Mouse (Mus musculus) neural tube, embryonic 10.5 days (tissue): ENCODE results near the gene Kazald1.

Source experiments
- DNase-seq: peaks from one replicate; pipeline ENCODE4 v3.0.0-alpha.2; 2017; ENCODE audit warnings: low spot score; ENCODE audit errors: extremely low spot score

The Kazald1 gene

GRCm38 (mm10) chr19:45076586-45077510 lies 1.8 kb downstream of the Kazald1 start:
- DNase-seq, result peak; percentile 74

- DNase-seq, result peak; percentile 33
These were observed 3.0 kb downstream of the Kazald1 start for GRCm38 (mm10) chr19:45077742-45078645.

- DNase-seq, result peak; percentile 39
These were observed 4.1 kb downstream of the Kazald1 start for GRCm38 (mm10) chr19:45078971-45079764.

GRCm38 (mm10) chr19:45079769-45080515 lies 4.9 kb downstream of the Kazald1 start:
- peak; percentile 65 for DNase-seq

GRCm38 (mm10) chr19:45080711-45081110 lies 5.7 kb downstream of the Kazald1 start:
- peak; percentile 42 for DNase-seq

- peak; percentile 82 for DNase-seq
These were observed 6.2 kb downstream of the Kazald1 start for GRCm38 (mm10) chr19:45081279-45081678.

- DNase-seq, result peak; percentile 68
These were observed 7.0 kb downstream of the Kazald1 start for GRCm38 (mm10) chr19:45081841-45082550.

- DNase-seq, result peak; percentile 68
These were observed 22.8 kb downstream of the Kazald1 start for GRCm38 (mm10) chr19:45097868-45098267.

- DNase-seq, result no peak
These were observed 25.6 kb downstream of the Kazald1 start for GRCm38 (mm10) chr19:45100486-45101270.

GRCm38 (mm10) chr19:45105591-45105990 lies 30.6 kb downstream of the Kazald1 start:
- no peak for DNase-seq

- no peak for DNase-seq
These were observed 31.6 kb downstream of the Kazald1 start for GRCm38 (mm10) chr19:45106689-45107088.

GRCm38 (mm10) chr19:45110681-45111080 lies 35.6 kb downstream of the Kazald1 start:
- no peak for DNase-seq

GRCm38 (mm10) chr19:45112444-45112843 lies 37.4 kb downstream of the Kazald1 start:
- no peak for DNase-seq

GRCm38 (mm10) chr19:45113791-45114460 lies 38.9 kb downstream of the Kazald1 start:
- peak; percentile 68 for DNase-seq

GRCm38 (mm10) chr19:45114772-45115171 lies 39.7 kb downstream of the Kazald1 start:
- DNase-seq, result no peak

- no peak for DNase-seq
These were observed 41.8 kb downstream of the Kazald1 start for GRCm38 (mm10) chr19:45116798-45117197.
